Mouse (Mus musculus) layer of hippocampus, adult 2 months (tissue): ENCODE results near the gene BC055324. TPM values are rescaled to one million over a fixed set of nuclear protein-coding genes. Genes with fewer than 3 reads are reported as not detected.
"Not testable (repeated sequence)": the region's sequence is repeated elsewhere in the genome, so short reads cannot be mapped to it uniquely, and the experiment has no call there.

Experiments
- DNase-seq, 2 experiments: peaks; one replicate each; pipeline ENCODE4 v3.0.0; 2022; ENCODE audit warnings: low spot score in 2 of 2
- H3K27ac ChIP-seq: fragments of 200-600 bp; 2 replicates; pipeline ENCODE4 v1.8.1; 2022
- H3K4me3 ChIP-seq: fragments of 200-600 bp; 2 replicates; pipeline ENCODE4 v1.8.1; 2022; ENCODE audit warnings: mild to moderate bottlenecking
- CTCF ChIP-seq: fragments of 200-600 bp; conservative IDR thresholded peaks from 2 replicates; pipeline ENCODE4 v1.8.1; 2022; ENCODE audit warnings: antibody characterized with exemption, mild to moderate bottlenecking, moderate library complexity
- long read RNA-seq, 2 experiments: library from polyadenylated mRNA; stranded (forward); transcript quantifications; one replicate each; pipeline ENCODE4 v2.0.0; 2021; ENCODE audit warnings: borderline mapping rate in 2 of 2
- total RNA-seq, 2 experiments: library from RNA; stranded (reverse); gene quantifications; 2 replicates each; pipeline ENCODE4 v1.2.3; 2021

BC055324 gene
- total RNA-seq = under 1 TPM; 0.66 to 0.95 TPM
- long read RNA-seq, experiment 1 = 0 reads
- long read RNA-seq, experiment 2 = 0 reads

DNA sequence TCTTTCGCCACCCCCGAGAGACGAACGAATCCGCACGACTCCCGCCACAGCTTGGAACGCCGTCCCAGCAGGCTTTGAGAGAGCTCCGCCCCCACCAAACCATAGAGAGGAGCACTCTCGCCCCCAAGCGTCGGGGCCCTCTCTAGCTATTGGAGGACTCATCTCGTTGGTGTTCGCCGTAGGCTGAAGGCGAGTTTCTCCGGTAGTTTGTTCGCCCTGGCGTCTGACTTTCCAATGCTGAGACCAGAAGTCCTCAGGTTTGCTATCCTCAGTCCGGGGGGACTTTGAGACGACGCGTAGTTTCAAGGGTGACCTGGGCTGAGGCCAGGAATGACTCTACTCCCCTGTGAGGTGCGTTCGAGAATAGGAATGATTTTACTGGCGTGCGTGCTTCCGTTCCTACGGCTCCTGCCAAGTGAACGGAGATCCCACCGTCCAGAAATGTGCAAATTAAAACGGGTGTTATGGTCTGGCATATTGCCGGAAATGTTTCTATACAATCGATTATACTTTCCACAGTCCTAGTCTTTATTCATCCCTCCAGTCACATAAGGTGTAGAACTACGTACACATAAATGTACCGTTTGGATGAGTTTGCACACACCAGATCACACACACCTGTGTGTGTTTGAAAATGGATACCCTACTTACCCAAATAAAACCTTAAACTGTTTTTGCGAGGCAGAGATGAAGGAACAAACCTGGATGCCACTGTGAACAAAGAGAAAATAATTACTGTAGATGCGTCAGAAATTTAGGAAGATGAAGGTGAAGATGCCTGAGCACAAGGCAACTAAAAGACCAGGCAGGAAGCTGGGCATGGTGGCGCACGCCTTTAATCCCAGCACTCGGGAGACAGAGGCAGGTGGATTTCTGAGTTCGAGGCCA, at the start of gene BC055324, which contains the start of gene Mettl18:
TSS of gene BC055324 (minus strand) at position 76 of the 888 bp plus-strand sequence.
TSS of gene Mettl18 (plus strand) at position 169 of the 888 bp plus-strand sequence.
- TF ChIP-seq CTCF = peak; percentile 61
- Histone ChIP-seq H3K27ac (peak within 1 kb of the TSS; percentile 91), H3K4me3 (peak within 1 kb of the TSS; percentile 91)
- DNase-seq = peak; percentile 88 to 90

GRCm38 (mm10) chr1:164043549-164043948, 49.0 kb upstream of the BC055324 start:
- no peak for DNase-seq
- Histone ChIP-seq H3K4me3 (no peak overlapping the region), H3K27ac (no peak overlapping the region)
- TF ChIP-seq CTCF = no peak

GRCm38 (mm10) chr1:164040385-164041135, 46.0 kb upstream of the BC055324 start:
- Histone ChIP-seq H3K27ac (no peak overlapping the region), H3K4me3 (no peak overlapping the region)
- DNase-seq = no peak
- no peak for TF ChIP-seq CTCF

- H3K4me3 ChIP-seq = no peak overlapping the region
- peak; percentile 63 for TF ChIP-seq CTCF
- no peak for DNase-seq
- H3K27ac ChIP-seq = no peak overlapping the region
Measured at GRCm38 (mm10) chr1:164027416-164027815, 32.8 kb upstream of the BC055324 start.

- TF ChIP-seq CTCF = no peak
Measured at GRCm38 (mm10) chr1:164025685-164026084, 31.1 kb upstream of the BC055324 start.

GRCm38 (mm10) chr1:164022106-164022505, 27.5 kb upstream of the BC055324 start:
- DNase-seq, H3K27ac ChIP-seq, H3K4me3 ChIP-seq: not testable (repeated sequence)

More at GRCm38 (mm10) chr1:164025685-164026084, 31.1 kb upstream of the BC055324 start:
- no peak overlapping the region for H3K27ac ChIP-seq
- DNase-seq = no peak
- H3K4me3 ChIP-seq = no peak overlapping the region

- DNase-seq, H3K4me3 ChIP-seq, H3K27ac ChIP-seq: not testable (repeated sequence)
Measured at GRCm38 (mm10) chr1:164020746-164021145, 26.1 kb upstream of the BC055324 start.

DNA sequence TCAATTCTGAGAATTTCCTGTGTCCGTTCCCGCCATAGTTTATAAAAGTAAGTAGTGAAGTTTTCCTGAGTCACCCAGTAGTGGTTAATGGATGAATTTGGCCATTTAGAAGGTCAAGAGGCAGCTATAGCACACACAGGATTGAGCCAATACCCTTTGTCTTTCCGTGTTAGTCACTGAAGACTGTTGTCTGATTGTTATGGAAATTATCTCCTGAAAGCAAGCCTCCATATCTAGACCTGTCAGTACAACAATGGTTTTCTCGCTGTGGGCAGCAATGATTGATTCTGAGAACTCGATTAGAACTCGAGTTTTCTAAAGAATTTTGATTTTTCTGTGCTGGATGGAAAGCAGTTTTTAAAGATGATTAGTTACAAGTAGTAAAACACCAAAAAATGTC, 25.2 kb upstream of the BC055324 start:
- Histone ChIP-seq H3K27ac (no peak overlapping the region), H3K4me3 (no peak overlapping the region)
- no peak for TF ChIP-seq CTCF
- no peak for DNase-seq

GRCm38 (mm10) chr1:164018221-164018896, 23.8 kb upstream of the BC055324 start:
- H3K4me3 ChIP-seq = no peak overlapping the region
- no peak for DNase-seq
- no peak overlapping the region for H3K27ac ChIP-seq
- no peak for TF ChIP-seq CTCF

DNA sequence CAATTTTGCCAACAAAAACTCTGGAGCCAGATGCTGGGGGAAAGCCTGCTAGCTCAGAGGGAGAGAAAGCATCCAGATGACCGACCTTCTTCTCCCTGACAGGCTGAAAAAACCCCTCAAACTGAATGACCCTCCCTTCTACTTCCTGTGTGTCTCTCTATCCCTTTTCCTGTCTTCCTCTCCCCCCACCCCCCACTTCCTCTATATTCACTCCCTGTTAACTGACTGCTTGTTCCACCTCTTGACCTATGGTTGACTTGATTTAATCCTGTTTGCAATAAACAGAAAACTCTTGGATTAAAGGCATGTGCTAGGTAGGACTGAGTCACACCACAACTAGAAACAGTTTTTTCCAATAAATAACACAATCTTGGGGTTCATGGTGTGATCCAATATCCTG, 20.0 kb upstream of the BC055324 start:
- TF ChIP-seq CTCF = no peak
- H3K27ac ChIP-seq = no peak overlapping the region
- DNase-seq = no peak
- H3K4me3 ChIP-seq = no peak overlapping the region

DNA sequence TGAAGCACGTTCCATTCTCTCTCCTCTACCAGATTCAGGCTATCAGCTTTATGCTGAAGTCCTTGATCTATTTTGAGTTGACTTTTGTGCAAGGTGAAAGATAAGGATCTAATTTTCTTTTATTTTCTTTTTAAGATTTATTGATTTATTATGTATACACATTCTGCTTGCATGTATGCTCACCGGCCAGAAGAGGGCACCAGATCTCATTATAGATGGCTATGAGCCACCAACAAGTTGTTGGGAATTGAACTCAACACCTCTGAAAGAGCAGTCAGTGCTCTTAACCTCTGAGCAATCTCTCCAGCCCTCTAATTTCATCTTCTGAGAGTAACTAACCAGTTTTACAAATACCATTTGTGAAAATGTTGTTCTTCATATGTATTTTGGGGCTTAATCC, 14.6 kb upstream of the BC055324 start:
- Histone ChIP-seq H3K27ac (no peak overlapping the region), H3K4me3 (no peak overlapping the region)
- DNase-seq = peak; percentile 3 to 25
- TF ChIP-seq CTCF = peak; percentile 84

DNA sequence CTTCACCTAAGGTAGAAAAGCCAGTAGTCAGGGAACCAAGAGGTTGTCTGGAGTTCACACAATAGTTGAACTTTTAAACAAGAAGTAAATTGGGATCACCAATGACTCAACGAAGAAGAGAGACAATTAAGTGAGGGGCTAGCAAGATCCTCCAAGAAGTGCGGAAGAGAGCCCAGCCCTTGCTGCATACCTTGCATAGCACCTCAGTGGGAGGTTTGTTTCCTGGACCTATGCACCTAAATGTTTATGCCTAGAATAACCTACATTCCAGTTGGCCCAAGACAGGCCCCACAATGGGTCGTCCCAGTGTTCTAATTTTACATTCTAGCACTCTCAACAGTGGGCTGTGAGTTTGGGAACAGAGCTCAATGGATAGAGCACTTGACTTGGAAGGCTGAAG, 9.7 kb upstream of the BC055324 start:
- Histone ChIP-seq H3K27ac (no peak overlapping the region), H3K4me3 (no peak overlapping the region)
- no peak for TF ChIP-seq CTCF
- DNase-seq = no peak
